Mouse (Mus musculus) monocyte, adult 5-6 weeks (primary cell): ENCODE data around the gene Skor1. TPM values are rescaled to one million over a fixed set of nuclear protein-coding genes. Genes with fewer than 3 reads are reported as not detected.

Source experiments
- ATAC-seq: fragments of 153-309, 156-312 bp; replicated peaks from 2 replicates; pipeline ENCODE4 v1.8.0; 2017; ENCODE audit warnings: mild to moderate bottlenecking; ENCODE audit not compliant: low TSS enrichment, insufficient number of reproducible peaks, severe bottlenecking, poor library complexity, low FRiP score
- total RNA-seq: library from RNA; stranded (forward); fragments of 200-1000, 200-491, 200-594 nt; gene quantifications from 3 replicates; pipeline ENCODE4 v1.2.3, GENCODE M21; 2017

Skor1 gene
- total RNA-seq, 1 experiment from 2014 or later = not detected

DNA sequence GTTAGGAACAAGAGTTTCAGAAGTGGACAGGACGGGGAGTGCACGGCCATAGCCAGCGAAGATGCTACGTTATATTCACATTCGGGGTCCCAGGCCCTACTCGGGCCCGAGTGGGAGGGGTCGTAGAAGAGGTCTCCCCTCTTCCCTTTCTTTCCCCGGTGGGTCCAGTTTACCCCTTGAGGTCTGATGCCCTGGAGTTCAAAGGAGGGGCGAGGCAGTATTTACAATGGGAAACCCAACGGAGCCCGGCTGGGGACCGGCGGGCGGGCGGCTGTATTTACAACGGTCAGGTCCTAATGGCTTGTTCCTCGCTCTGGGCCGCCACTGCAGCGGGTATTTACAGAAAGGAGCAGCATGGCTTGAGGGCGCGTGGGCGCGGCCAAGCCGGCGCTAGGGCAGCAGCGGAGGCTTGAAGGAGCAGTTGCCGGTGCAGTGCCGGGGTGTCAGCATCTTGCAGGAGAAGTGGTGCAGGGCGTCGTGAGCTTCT, 10.2 kb downstream of the Skor1 start:
- ATAC-seq = no peak

DNA sequence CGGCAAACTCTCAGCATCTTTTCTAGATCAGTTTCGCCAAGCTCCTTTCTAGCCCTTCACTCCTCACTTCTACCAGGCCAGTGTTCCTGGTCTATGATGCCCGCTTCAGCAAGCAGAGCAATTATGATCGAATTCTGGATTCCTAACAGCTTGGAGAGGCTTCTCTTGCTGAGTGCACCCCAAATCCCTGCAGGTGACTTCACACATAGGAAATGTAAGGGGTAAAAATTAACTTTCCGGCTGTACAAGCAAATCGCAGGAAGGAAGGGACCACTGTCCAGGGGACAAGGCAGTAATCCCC, 11.2 kb downstream of the Skor1 start:
- ATAC-seq = no peak

DNA sequence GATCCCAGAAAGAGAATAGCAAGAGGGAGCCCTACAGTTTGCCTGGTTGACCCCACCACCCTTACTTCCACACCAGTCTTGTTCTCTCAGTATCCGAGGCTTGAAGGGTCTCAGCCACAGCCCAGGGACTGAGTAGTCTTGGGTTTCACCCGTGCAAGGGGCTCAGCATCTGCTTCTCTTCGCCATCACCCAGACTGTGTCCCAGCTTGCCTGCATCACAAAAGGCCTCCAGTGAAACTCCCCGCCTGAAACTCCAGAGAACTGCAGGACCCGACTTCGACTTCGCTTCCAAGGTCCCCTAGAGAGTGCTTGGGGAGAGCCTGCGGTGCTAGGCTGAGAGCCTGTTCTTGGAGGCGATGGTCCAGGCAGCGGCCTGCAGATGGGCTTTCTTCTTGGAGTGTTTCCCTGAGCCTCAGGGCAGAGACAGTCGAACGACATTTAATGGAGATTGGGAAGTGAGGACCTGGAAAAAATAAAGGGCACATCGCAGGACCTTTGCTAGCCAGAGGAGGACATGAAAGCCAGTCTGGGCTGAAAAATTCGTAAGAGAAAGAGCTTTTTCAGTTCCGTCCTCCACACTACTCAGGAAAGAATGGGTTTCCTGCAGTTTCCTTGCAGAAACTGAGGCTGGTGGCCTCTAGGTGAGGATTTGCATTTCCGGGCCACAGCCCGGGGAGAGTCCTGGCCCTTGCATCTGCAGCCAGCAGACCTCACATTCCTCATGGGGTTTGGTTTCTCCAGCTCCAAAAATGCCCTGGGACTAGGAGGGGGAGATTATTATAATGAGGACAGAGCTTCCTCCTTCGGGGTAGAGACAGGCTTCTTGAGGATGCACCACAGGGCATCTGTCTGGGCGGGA, 11.8 kb downstream of the Skor1 start:
- ATAC-seq = no peak

DNA sequence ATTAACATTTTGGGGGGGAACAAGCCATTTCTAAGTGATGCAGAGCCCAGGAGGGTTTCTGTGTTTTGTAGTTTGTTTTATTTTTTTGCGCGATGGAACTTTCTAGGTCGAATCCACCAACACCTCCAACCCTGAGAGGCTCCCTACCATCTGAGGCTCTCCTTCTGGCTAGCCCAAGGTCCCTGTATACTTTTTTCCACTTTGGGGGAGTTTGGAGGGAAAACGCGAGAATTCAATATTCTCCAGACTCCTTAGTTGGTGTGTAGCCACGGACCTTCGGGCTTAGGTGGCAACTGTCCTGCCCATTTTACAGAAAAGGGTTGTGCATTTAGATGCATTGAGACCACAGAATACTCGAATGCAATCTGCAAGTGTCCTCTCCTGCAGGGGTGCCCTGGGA, 12.5 kb downstream of the Skor1 start:
- ATAC-seq = no peak

DNA sequence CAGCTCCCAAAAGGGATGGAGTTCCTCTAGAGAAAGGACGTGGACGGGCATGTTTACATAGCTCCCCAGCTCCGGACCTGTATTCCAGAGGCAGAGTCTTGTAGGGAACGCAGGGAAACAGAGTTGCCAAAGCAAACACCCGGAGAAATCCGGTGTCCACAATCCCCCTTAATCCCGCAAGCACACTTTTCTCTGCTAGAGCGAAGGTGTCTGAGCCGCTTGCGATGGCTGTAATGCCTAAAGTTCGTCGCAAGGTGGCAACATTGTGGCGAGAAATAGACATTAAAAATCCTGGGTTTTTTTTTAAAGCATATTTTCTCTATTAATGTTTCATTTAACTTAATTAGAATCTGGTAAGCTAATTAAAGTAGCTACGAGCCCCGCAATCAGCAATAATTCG, 13.0 kb downstream of the Skor1 start:
- no peak for ATAC-seq

DNA sequence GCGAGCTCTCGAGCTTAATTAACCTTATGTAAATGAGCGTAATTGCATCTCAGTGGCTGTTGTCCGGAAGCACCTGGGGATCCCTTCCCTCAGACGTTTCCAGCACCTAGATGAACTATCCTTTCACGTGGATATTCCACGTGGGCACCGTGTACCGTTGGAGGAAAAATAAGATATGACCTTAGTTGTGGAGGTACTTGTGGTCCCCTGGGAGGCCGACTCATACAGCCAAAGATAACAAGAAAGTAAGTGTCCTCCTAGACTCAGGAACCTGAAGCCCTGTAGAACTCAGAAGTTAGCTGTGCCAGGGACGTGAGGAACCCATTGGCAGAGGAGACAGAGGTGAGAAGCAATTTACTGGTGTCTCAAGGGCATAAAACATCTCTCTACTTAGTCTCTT, 13.4 kb downstream of the Skor1 start:
- ATAC-seq = no peak

DNA sequence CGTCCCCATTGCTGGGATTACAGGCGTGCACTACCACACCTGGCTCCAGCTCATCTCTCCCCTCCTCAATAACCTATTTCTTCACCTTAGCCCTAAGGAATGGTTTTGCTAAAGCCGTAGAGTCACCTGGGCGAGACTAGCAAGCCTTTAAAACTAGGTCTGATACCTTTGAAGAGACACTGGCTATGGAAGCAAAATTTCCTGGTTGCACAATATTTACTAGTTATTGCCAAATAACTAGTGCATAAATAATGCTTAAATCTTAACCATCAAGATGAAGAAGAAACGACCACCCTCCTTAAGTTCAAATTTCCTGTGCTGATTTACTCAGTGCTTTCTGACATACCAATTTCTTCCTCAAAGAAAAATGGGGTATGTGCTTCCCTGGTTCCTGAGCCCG, 15.1 kb downstream of the Skor1 start:
- no peak for ATAC-seq

DNA sequence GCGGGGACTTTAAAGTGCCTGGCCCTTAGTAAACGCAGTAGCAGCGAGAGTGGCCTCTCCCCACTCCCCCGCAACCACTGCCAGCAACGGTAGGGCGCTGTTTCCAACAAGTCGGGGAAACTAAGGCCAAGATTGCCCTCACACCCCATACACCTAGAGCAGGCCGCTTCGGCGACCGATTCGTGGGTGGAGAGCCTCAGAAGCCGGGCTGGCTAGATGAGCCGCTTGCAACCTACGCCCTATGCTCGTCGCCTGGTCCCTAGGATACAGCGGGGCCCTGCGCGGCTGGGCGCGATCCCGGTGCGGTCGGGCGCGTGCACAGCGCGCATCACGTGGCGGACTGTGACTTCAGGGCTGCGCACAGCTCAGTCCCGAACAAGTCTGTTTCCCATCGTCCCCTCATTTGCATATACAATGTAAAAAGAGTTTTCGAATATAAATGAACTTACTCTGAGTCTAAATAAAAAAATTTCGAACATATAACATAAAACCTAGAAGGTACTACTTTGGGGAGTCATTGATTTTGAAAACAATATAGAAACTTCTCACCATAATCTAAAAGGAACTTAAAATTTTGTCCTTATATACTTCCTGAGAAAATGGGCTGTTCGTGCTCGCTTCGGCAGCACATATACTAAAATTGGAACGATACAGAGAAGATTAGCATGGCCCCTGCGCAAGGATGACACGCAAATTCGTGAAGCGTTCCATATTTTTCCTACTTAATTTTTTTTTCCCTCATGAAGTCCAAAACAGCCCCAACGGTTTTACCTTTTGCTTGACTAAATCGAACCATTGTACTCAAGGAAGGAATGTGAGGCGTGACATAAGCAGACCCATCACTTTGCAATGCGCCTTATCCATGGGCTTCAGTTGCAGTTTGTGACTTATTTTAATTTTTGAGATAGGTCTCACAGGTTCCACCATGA, 15.8 kb downstream of the Skor1 start:
- peak; percentile 74 for ATAC-seq

DNA sequence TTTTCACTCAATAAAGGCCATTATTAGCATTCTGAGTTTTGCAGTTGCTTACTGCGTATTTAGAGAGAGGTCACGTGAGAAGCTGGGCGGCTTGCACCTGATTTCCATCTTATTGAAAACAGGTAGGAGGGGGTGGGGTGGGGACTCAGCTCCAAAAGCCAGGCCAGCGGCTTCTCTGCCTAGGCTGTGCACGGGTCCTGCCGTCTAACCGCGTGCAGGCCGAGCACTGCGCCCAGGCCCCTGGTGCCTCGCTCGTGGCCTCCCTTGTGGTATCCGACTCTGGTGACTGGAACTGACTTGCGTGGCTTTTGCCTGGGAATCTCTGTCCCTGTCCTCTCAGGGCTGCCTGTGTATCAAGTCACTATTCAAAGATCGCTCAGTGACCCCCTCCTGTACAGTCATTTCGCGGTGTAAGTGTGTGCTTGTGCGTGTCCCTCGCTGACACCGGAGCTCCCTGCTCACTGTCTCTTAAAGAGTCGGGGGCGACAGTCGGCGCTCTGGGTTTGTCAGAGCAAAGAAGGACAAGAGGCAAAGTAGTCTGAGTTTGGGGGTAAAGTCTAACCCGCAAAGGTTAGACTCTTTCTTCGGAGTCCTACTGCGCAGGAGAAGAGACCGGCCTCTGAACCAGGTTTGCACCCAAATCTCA, 16.7 kb downstream of the Skor1 start:
- ATAC-seq = peak; percentile 11; the same call in 1 of the 2 replicates

DNA sequence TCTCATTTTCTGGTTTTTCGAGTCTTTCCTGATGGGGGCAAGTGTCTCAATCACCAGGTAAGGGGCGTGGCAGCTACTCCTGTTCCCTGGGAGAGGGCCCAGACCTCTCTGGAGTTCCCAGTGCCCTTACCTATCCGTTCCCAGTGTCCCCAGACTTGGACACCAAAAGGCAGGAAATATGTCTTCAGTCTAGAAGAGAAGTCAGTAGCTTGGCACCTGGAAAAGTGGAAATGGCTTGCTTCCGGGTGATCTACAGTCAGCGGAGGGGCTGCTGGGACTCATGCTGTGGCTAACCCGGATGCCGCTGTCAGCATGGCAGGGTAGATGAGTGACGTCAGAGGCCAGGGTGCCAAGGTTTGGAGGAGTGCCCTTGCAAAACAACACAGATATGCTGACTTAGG, 19.1 kb downstream of the Skor1 start:
- ATAC-seq = no peak

DNA sequence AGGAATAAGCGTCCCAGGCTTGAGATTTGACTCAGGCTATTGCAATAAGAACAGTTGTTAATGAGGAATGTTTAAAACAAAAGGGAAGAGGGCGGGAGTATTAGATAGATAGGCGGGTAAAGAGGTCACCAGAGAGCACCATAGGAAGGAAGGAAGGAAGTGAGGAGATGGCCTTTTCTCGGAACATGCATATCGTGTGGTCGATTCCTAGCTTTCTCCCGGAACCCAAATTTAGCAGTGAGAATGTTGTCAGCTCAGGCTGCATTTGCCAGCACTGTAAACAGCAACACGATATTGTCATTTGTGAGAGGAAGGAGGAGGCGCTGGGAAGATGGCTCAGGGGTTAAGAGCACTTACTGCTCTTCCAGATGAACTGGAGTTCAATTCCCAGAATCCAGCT, 24.2 kb downstream of the Skor1 start:
- no peak for ATAC-seq

DNA sequence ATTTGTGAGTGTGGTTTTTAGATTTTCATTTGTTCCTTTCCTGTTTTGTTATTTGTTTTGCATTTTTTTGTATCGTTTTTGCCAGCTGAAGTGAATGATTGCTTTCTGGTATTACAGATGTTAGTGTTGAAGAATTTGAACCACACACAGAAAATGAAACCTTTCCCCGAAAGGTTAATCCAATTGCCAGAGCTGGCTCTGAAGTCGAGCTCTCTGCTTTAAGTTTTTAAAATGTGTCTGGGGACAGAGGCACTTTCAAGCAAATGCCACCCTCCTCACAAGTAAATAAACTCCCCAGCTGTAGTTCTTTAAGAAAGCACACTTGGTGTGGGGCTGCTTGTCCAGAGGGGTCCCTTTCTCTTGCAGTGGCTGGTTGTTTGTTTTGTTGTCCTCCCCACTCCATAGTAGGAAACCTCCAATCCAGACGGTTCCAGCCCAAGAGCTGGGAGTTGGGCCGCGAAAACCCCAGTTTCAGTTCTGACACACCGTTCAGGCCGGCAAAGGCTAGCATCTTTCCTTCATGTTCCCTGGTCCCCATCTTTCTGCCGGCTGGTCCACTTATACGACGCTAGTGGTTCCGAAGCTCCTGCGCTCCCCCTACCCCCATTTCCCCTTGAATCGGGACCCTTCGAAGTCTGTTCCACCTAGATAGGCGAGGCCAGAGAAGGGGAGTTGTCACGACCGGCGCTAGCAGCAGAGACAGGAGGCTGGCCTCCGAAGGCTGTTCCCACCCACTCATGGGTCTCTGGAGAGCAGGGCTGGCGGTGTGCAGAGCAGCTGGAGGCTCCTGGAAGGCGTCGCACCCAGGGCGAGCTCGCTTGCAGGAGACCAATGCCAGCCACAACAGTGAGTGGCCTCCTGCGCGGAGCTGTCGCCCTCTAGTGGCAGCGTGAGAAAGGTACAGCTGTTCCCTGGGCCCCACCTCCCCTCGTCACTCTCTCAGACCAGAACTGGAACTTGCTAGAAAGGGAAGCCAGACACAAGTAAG, 25.0 kb downstream of the Skor1 start:
- peak; percentile 99 for ATAC-seq

DNA sequence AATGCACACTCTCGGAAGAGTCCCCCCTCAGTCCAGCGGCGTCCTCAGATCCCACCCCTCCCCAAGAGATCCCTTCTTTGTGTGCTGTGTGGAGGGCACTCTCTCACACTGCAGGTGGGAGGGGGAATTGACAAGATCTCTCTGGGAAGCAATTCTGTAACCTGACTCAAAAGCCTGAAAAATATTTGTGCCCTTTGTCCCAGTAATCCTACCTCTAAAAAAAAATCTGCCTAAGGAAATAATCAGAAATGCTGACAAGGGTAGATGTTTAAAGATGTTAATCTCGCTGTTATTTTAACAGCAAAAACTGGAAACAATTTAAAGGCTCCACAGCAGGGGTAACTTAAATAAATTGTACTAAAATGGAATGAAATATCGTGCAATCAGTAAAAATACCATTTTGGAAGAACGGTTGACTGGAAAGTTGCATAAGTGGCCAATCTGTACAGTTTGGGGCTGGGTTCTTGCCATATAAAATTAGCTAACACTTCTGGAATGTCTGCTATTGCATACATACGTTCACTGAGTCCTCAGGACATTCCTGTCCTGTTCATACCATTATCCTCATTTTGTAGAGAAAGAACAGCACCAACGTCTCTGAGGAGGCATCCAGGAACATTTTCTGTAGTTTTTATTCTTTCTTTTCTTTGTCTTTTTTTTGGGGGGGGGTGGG, 26.5 kb downstream of the Skor1 start:
- no peak for ATAC-seq

DNA sequence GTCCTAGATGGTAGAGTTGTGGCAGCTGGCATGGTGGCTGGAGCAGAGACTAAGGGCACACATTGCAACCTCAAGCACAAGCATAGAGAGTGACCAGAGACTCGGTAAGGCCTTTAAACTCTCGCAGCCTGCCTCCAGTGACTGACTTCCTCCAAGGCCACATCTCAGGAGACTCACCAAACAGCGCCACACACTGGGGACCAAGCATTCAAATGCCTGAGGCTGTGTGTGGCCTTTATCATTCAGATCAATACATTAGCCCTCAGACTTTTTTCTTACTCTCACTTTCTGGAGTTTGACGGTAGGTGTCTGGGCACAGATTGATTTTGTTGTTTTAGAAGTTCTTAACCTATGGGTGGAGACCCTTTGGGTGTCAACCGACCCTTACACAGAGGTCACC, 30.4 kb downstream of the Skor1 start:
- no peak for ATAC-seq

DNA sequence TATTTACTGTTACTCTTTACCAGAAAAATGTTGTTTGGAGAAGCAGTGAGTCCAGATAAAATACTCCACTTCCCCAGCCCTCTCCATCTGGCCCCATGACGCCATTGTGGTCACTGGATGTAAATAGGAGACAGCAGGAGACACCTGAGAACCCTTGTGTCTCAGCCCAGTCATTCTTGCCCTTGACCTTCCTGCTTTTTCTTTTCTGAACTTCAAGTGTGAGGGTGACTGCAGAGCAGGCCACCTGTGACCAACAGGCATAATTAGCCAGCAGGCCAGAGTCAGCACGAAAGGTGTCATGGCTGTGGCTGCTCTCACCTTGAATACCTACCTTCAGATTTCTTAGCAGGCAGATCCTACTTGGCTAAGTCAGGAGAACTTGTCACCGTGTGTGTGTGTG, 36.2 kb downstream of the Skor1 start:
- ATAC-seq = no peak

DNA sequence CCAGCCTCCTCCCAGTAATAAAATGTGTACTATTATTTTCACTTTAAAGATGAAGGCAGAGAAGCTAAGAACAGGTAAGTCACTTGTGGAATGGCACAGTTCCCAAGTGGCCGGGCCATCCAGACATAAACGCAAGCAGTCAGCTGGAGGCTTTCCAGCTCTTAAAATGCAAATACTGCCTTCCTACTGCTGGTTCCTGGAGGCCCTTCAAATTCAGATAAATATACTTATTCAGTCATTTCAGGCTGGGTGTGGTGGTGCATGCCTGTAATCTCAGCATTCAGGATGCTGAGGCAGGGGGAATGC, 39.0 kb downstream of the Skor1 start:
- ATAC-seq = no peak

DNA sequence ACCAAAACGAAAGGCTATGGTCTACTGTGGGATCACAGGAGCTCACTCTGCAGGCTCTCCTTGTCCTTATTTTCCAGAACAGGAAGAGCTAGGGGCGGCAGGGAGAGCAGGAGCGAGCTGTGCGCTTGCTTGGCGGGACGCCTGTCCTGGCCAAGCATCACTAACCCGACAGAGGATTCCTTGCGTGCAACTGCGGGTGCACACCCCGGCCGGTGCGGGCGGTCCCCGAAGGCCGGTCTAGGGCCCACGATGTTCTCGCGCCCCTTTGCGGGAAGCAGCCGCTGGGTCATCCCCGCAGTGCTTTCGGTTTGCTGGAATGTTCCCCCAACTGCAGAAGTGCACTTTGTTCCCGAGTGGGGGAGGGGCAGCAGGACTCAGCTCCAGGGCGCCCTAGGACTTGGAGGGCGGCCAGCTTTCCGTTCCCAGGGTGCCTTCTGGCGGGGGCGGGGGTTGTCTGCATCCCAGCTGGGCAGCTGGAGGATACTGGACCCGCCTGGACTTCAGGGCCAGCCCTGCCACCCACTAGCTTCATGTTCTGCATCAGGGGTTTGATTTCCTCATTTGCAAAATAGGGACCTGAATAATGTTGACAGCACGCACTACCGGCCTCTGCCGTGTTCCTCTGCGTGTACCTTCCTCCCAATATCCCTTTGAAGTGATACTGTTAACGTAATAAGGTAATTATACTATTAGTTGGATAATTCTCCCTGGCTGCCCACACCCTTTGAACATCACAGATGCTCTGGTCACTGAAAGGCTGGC, 39.6 kb downstream of the Skor1 start:
- ATAC-seq = peak; percentile 47; the same call in 1 of the 2 replicates
